Mouse (Mus musculus): ENCODE data around the gene Nhlh1. TPM values are rescaled to one million over a fixed set of nuclear protein-coding genes. Genes with fewer than 3 reads are reported as not detected.

Nhlh1 gene
- polyA plus RNA-seq, 1 experiment from 2014 or later, result not detected

DNA sequence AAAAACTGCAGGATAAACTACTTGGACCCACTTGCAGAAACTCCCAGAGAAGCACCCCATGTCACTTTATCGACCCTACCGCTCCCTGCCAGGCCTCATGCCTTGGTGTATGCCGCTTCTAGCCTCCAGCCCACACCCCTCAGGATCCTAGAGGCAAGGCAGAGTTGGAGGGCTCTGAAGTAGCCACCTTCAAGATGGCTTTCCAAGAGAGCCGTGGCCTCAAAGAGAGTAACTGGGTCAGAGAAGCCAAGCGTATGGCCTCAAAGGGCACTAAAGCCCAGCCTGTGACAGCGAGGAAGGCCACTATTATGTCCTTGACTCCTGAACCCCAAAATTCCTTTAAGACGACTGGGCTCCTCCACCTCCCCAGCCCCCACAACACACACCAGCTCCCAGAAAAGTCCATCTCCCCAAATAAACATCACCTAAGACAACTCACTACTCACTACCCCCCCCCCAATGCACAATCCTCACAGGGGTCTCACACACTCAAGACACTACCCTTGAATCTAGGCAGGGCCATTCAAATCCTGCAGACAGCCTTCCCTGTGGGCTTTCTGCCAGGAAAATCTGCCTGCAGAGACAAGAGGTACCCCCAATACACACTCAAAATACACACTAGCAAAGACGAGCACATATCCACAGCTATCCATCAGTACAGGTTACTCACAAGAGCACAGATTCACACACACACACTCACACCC lies 32.0 kb downstream of the Nhlh1 start:
- WGBS (ENCODE audit: insufficient replicate concordance), result 69% methylated on average over 8 of the region's 8 CpGs
- H3K27ac ChIP-seq, result no peak overlapping the region
- DNase-seq (no peak), ATAC-seq (ENCODE audit: low read depth) (no peak)
- H3K9ac ChIP-seq, result no peak overlapping the region
- H3K9me3 ChIP-seq (replicated peaks), result no peaks in the 10 kb centered on the region
- no peak overlapping the region for H3K4me3 ChIP-seq (replicated peaks)
- H3K36me3 ChIP-seq, result no peaks in the 10 kb centered on the region
- no peak overlapping the region for H3K4me2 ChIP-seq
- peaks cover 13% of the 10 kb centered on the region for H3K4me1 ChIP-seq (replicated peaks)
- H3K27me3 ChIP-seq, result peaks cover 18% of the 10 kb centered on the region

DNA sequence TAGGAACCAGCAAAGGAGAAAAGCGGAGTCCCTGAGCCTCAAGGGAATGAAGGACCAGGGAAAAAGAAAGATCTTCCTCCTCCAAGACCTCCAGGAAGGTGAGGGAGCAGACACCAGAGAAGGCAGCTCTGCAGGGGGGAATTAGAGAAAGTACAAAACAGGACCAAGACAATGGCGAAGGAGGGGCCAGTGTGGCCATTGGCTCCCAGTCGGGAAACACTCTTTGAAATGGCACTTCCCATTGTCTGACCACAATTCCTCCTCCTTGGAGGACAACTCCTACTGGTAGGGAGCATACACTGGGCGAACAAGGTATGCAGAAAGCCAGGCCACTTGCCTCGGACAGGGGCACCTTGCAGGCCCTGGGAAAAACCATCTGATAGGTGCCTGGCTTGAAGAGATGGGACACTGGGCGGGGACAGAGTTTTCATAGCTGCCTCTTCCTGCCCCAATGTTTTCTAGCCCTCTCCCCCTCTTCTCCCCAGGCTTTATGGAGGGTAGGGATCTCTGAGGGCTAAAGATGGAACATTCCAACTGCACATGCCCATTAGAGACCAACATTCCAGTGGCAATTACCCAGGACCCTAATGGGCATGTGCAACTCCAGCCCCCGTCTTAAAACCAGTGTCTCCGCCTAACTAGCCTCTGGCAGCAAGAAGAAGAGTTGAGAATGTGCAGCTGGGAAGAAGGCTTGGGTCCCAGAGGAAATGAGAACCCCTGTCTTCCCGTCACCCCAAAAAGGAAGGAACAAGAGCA lies 33.1 kb downstream of the Nhlh1 start:
- Histone ChIP-seq H3K9ac (no peak overlapping the region), H3K4me1 (replicated peaks) (peaks cover 13% of the 10 kb centered on the region), H3K36me3 (no peaks in the 10 kb centered on the region), H3K9me3 (replicated peaks) (no peaks in the 10 kb centered on the region), H3K4me2 (no peak overlapping the region), H3K4me3 (replicated peaks) (no peak overlapping the region), H3K27me3 (peaks cover 18% of the 10 kb centered on the region), H3K27ac (no peak overlapping the region)
- ATAC-seq (ENCODE audit: low read depth) (no peak), DNase-seq (no peak)
- WGBS (ENCODE audit: insufficient replicate concordance), result 57% methylated on average over 9 of the region's 9 CpGs

DNA sequence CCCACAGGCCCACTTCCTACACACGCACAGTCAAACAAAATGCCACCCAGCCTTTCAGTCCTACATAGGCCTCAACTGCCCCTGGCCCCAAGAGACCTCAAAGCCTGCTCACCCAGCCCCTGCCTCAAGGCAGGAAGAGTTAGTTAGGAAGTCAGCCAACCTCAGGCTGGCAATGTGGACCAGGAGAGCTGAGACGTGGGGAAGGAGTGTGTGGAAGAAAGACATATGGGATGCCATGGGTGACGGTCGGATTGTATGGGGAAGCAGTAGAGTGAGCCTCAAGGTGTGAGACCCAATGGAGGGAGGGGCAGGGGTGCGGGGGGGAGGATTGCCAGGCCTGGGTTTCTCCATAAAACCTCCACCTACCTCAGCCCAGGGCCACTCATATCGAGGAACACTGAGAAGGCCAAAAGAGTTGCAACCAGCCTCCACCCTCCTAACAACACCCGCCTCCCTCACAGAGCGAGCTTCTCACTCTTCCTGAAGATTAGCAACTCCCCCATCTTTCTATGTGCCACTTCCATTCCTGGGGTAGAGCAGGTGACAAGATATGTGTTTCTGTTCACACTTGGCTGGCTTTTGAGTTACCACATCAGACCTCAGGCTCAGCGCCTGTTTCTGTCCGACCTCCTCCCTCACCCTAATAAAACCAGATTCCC lies 37.4 kb downstream of the Nhlh1 start:
- H3K27ac ChIP-seq, result no peak overlapping the region
- no peaks in the 10 kb centered on the region for H3K27me3 ChIP-seq

DNA sequence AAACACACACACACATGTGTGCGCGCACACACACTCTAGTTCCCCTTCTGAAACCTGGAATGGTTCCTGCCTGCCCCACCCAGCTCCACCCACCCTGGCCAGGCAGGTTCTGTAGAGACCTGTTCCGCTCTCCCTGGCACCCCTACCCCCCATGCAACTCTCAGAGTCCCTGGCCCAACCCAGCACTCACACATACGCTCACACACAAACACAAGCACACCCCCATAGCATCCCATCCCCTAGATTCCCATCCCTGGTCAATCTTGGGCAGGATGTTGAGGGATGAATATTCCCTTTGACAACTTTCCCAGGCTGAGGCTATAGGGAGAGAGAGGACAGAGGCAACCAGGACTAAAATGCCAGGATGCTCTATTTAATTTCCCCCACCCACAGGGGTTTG lies 38.0 kb downstream of the Nhlh1 start:
- DNase-seq (no peak), ATAC-seq (ENCODE audit: low read depth) (no peak)
- no peak overlapping the region for H3K9ac ChIP-seq
- no peaks in the 10 kb centered on the region for H3K36me3 ChIP-seq
- no peak overlapping the region for H3K27ac ChIP-seq
- peaks cover 6% of the 10 kb centered on the region; the same call in 1 of the 2 replicates for H3K4me1 ChIP-seq (replicated peaks)
- 85% methylated on average over 4 of the region's 4 CpGs for WGBS (ENCODE audit: insufficient replicate concordance)
- no peak overlapping the region for H3K4me2 ChIP-seq
- no peaks in the 10 kb centered on the region for H3K9me3 ChIP-seq (replicated peaks)
- H3K4me3 ChIP-seq (replicated peaks), result no peak overlapping the region
- H3K27me3 ChIP-seq, result no peaks in the 10 kb centered on the region

More for the DNA sequence above, 37.4 kb downstream of the Nhlh1 start:
- H3K4me2 ChIP-seq, result no peak overlapping the region
- peaks cover 6% of the 10 kb centered on the region; the same call in 1 of the 2 replicates for H3K4me1 ChIP-seq (replicated peaks)
- H3K4me3 ChIP-seq (replicated peaks), result no peak overlapping the region
- no peaks in the 10 kb centered on the region for H3K9me3 ChIP-seq (replicated peaks)
- no peak for ATAC-seq (ENCODE audit: low read depth)
- no peak for DNase-seq
- no peaks in the 10 kb centered on the region for H3K36me3 ChIP-seq
- 69% methylated on average over 10 of the region's 10 CpGs for WGBS (ENCODE audit: insufficient replicate concordance)
- no peak overlapping the region for H3K9ac ChIP-seq

DNA sequence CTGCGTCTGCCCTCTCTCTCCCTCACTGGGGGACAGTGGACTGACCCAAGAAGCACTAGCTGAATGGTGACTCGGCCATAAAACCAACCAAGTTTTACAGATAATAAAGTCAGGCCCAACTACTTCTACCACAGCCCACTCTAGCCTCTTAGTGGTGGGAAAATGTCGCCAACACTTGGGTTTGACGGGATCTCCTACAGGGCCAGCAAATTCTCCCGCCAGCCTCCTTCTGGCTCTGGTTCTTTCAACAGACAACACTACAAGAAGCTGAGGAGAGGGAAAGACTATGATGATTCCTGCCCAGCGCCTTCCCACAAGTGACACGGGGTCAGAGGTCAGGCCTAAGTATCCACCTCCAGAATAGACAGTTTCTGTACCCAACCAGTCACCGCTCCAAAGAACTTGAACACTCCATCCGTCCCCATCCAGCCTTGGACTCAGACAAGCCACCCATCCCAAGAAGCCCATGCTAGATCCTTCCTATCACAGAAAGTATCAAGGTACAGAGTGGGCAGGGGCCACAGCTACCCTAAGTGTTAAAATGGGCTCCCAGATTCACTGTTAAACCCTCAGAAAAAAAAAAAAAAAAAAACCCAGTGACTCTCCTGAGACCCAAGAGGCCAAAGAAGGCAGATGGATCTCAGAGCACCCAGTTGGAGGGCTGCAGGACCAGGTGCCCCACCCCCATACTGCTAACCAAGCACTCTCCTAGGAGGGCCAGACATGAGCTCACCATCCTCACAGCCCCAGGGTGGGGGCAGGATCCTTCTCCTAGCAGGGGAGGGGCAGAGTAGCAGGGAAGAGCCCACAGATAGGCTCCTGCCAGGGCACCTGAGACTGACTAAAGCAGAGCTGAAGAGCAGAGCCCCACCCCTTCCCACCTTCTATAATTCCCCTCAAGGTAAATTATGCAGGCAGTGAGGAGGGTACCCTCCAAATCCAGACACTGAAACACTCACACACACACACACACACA lies 38.7 kb downstream of the Nhlh1 start:
- WGBS (ENCODE audit: insufficient replicate concordance), result 68% methylated on average over 9 of the region's 9 CpGs
- DNase-seq (no peak), ATAC-seq (ENCODE audit: low read depth) (no peak)
- Histone ChIP-seq H3K9me3 (replicated peaks) (no peaks in the 10 kb centered on the region), H3K4me2 (no peak overlapping the region), H3K9ac (no peak overlapping the region), H3K27ac (no peak overlapping the region), H3K4me1 (replicated peaks) (peaks cover 6% of the 10 kb centered on the region; the same call in 1 of the 2 replicates), H3K27me3 (no peaks in the 10 kb centered on the region), H3K4me3 (replicated peaks) (no peak overlapping the region), H3K36me3 (no peaks in the 10 kb centered on the region)

DNA sequence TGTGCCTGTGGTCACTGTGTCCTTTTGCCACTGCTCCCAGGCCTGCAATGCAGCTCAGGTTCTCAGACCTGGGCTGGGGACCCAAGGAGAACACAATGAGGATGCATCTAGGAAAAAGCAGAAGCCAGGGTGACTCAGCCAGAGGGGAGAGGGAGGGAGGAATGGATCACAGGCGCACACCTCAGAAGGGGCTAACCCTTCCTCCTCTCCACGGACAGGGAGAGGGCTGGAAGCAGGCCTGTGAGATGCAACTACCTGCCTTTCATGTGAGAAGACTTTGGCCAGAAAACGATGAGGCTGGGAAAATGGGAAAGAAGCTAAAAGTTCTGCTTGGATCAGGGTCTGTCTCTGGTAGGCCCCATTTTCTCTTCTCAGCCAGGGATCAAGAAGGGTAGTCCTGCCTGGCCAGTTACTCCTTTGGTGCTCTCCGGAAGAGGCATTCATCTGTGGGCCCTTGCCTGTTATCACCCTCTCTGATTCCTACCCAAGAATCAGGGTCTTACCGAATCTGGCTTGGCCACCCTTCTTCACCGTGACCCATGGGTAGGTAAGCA lies 39.8 kb downstream of the Nhlh1 start:
- H3K4me1 ChIP-seq (replicated peaks), result peaks cover 6% of the 10 kb centered on the region; the same call in 1 of the 2 replicates

DNA sequence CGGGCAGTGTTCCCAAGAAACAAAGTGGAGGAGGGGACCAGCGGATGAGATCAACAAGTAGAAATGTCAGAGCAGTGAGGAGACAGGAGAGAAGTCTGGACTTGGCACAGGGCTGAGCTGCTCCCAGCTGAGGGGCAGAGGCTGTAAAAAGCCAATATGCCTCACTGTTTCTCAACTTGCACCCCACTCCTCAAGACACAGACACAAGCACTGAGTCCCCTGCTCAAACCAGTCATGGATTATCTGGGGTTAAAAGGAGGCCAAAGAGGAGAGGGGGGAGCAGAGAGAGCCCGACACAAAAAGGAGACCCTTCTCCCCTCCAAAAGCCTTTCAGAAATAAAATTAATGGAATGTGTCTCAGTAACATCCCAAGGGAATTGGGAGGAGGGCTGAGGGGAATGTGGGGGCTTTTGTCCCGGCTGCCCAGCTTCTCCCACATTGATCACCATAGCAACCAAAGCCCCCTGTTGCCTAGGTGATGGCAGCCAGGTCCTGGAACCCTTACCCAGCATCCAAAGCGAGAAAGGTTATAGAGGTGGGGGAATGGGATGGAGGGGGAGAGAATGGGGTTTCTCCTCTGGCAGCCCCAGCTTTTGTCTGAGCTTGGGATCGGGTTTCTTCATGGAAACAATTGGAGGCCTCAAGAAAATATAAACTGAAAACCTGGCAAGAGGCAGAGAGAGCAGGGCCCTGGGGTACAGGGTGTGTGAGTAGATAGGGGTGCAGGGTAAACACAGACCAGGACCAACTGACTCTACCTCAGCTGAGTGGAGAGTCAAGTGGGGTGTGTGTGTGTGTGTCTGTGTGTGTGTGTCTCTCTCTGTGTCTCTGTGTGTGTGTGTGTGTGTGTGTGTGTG lies 40.5 kb downstream of the Nhlh1 start:
- ATAC-seq (ENCODE audit: low read depth), result no peak
- no peaks in the 10 kb centered on the region for H3K27me3 ChIP-seq
- H3K9me3 ChIP-seq (replicated peaks), result no peaks in the 10 kb centered on the region
- H3K27ac ChIP-seq, result no peak overlapping the region
- no peak overlapping the region for H3K4me2 ChIP-seq
- no peaks in the 10 kb centered on the region for H3K36me3 ChIP-seq
- whole genome bisulfite sequencing (ENCODE audit: insufficient replicate concordance), result 55% methylated on average over 6 of the region's 6 CpGs
- H3K4me1 ChIP-seq (replicated peaks), result peaks cover 6% of the 10 kb centered on the region; the same call in 1 of the 2 replicates
- H3K9ac ChIP-seq, result no peak overlapping the region
- no peak overlapping the region for H3K4me3 ChIP-seq (replicated peaks)
- DNase-seq, result no peak

More for the DNA sequence above, 39.8 kb downstream of the Nhlh1 start:
- H3K9ac ChIP-seq, result no peak overlapping the region
- no peaks in the 10 kb centered on the region for H3K36me3 ChIP-seq
- DNase-seq, result no peak
- H3K4me2 ChIP-seq, result no peak overlapping the region
- H3K27me3 ChIP-seq, result no peaks in the 10 kb centered on the region
- H3K4me3 ChIP-seq (replicated peaks), result no peak overlapping the region
- H3K27ac ChIP-seq, result no peak overlapping the region
- WGBS (ENCODE audit: insufficient replicate concordance), result 68% methylated on average over 6 of the region's 6 CpGs
- no peak for ATAC-seq (ENCODE audit: low read depth)
- H3K9me3 ChIP-seq (replicated peaks), result no peaks in the 10 kb centered on the region

DNA sequence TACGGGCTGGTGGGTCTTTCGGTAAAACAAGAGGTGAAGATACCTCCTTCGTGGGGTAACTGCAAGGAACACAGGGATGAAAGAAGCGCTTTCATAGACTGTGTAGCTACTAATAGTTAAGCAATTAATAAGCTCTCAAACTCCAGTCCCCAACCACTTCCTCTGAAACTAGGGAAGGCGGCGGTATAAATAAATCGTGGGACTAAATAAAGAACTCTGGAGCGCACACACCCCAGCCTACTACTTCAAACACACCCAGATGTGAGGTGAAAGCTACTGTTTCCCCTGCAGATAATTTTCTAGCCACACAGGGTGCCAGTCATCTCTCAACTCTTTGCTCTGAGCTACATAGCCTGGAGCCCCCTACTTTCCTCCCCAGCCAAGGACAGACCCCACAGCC lies 41.3 kb downstream of the Nhlh1 start:
- H3K4me1 ChIP-seq (replicated peaks), result peaks cover 6% of the 10 kb centered on the region; the same call in 1 of the 2 replicates
- no peak for ATAC-seq (ENCODE audit: low read depth)
- no peak overlapping the region for H3K9ac ChIP-seq
- H3K4me2 ChIP-seq, result no peak overlapping the region
- no peak overlapping the region for H3K27ac ChIP-seq
- H3K9me3 ChIP-seq (replicated peaks), result no peaks in the 10 kb centered on the region
- H3K4me3 ChIP-seq (replicated peaks), result no peak overlapping the region
- no peaks in the 10 kb centered on the region for H3K36me3 ChIP-seq
- H3K27me3 ChIP-seq, result no peaks in the 10 kb centered on the region
- no peak for DNase-seq
- WGBS (ENCODE audit: insufficient replicate concordance), result 56% methylated on average over 8 of the region's 8 CpGs

DNA sequence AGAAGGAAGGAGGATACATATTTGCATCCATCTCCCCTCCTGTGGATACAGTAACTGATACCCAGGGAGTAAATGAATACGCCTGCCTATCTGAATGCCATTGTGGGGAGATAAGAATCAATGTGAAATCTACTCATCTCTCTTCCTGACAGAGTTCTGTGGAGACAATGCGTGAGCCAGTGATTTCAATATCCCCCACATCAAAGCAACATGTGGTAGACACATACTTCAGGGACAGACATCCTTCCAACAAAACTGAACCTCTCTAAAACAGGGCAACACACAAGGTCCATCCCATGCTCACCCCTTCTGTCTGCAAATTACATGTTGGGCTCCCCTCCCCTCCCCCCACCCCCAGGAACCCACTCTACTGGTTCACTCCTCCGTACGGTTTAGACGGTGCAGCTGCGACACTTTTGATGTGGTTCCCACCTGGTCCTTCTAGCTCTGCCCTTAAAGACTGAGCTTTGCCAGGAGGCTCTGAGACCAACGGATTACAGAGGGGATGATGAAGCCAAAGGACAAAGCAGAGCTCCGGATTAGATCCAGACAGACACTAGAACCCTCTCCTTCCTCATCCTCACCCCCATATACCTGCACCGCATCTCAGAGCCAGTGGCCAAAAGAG lies 41.9 kb downstream of the Nhlh1 start:
- no peaks in the 10 kb centered on the region for H3K36me3 ChIP-seq
- H3K4me3 ChIP-seq (replicated peaks), result no peak overlapping the region
- no peak overlapping the region for H3K9ac ChIP-seq
- WGBS (ENCODE audit: insufficient replicate concordance), result 71% methylated on average over 9 of the region's 9 CpGs
- no peak overlapping the region for H3K27ac ChIP-seq
- no peak overlapping the region for H3K4me2 ChIP-seq
- H3K4me1 ChIP-seq (replicated peaks), result peaks cover 6% of the 10 kb centered on the region; the same call in 1 of the 2 replicates
- no peaks in the 10 kb centered on the region for H3K27me3 ChIP-seq
- no peak for DNase-seq
- ATAC-seq (ENCODE audit: low read depth), result no peak
- H3K9me3 ChIP-seq (replicated peaks), result no peaks in the 10 kb centered on the region
